Comparison of ENCODE assay signal across 9 mouse cellular contexts in genomic region chr9:77381565-77381964, GRCm38 (mm10). TPM values are rescaled to one million over a fixed set of nuclear protein-coding genes. Genes with fewer than 3 reads are reported as not detected.
A peak's percentile ranks its signal among the peaks of the same experiment; 100 is the strongest.
DNase-seq lines count a peak whose midpoint lies in the region; ATAC-seq and TF ChIP-seq lines count a peak whose summit lies in the region.
"Had no signal": no experiment of that assay in that cellular context is flagged by ENCODE, and none has a peak within 500 bp of the region (broad histone marks: within the 10 kb centered on the region; RNA-seq: fewer than 3 reads in every experiment).

No protein-coding gene starts in this region.

- peak; percentile 89 for TF ChIP-seq CTCF in hindbrain, postnatal 0 days (IDR thresholded peaks at IDR 0.05; ENCODE audit: low read depth)

- no peak overlapping the region for H3K9ac ChIP-seq in midbrain, embryonic 16.5 days (ENCODE audit: low read depth, low read length)
- no peak overlapping the region for H3K9ac ChIP-seq in embryonic facial prominence, embryonic 11.5 days (replicated peaks; ENCODE audit: low read length)
- H3K9ac ChIP-seq in hindbrain, postnatal 0 days (replicated peaks; ENCODE audit: low read length) = no peak overlapping the region
- H3K9ac ChIP-seq: neural tube, embryonic 13.5 days had no signal

- peak; percentile 71 for DNase-seq in midbrain, embryonic 10.5 days (ENCODE audit: low spot score)
- DNase-seq in adrenal gland, postnatal 25 days = peak; percentile 82
- DNase-seq in embryonic facial prominence, embryonic 11.5 days (ENCODE audit: low spot score) = peak; percentile 79
- DNase-seq in hindbrain, postnatal 0 days (ENCODE audit: low spot score) = peak; percentile 73
- DNase-seq in limb, embryonic 10.5 days (ENCODE audit: low spot score) = peak; percentile 84
- DNase-seq in ovary, postnatal 14 days (ENCODE audit: low spot score) = peak; percentile 76
- peak; percentile 41 for DNase-seq in urinary bladder, postnatal 10 days (ENCODE audit: low spot score)

- no peaks in the 10 kb centered on the region for H3K9me3 ChIP-seq in midbrain, embryonic 10.5 days (replicated peaks)
- no peaks in the 10 kb centered on the region for H3K9me3 ChIP-seq in midbrain, embryonic 16.5 days (replicated peaks; ENCODE audit: control insufficient read depth, low read length, poor library complexity, severe bottlenecking)
- H3K9me3 ChIP-seq in embryonic facial prominence, embryonic 11.5 days (replicated peaks; ENCODE audit: control insufficient read depth, low read length) = no peaks in the 10 kb centered on the region
- H3K9me3 ChIP-seq in hindbrain, postnatal 0 days (ENCODE audit: low read length) = no peaks in the 10 kb centered on the region
- no peaks in the 10 kb centered on the region for H3K9me3 ChIP-seq in limb, embryonic 10.5 days (replicated peaks)
- H3K9me3 ChIP-seq: neural tube, embryonic 13.5 days had no signal

- H3K27ac ChIP-seq in midbrain, embryonic 10.5 days (replicated peaks) = no peak overlapping the region
- no peak overlapping the region for H3K27ac ChIP-seq in midbrain, embryonic 16.5 days (ENCODE audit: low read length)
- no peak overlapping the region for H3K27ac ChIP-seq in embryonic facial prominence, embryonic 11.5 days (replicated peaks; ENCODE audit: low read depth, low read length)
- H3K27ac ChIP-seq in hindbrain, postnatal 0 days = no peak overlapping the region
- no peak overlapping the region for H3K27ac ChIP-seq in limb, embryonic 10.5 days
- H3K27ac ChIP-seq: neural tube, embryonic 13.5 days had no signal

- peaks cover 10% of the 10 kb centered on the region for H3K4me1 ChIP-seq in midbrain, embryonic 10.5 days
- no peaks in the 10 kb centered on the region for H3K4me1 ChIP-seq in midbrain, embryonic 16.5 days (ENCODE audit: control insufficient read depth, insufficient read depth, low read length)
- H3K4me1 ChIP-seq in embryonic facial prominence, embryonic 11.5 days (ENCODE audit: control insufficient read depth, insufficient read depth, low read length) = no peaks in the 10 kb centered on the region
- no peaks in the 10 kb centered on the region for H3K4me1 ChIP-seq in hindbrain, postnatal 0 days (ENCODE audit: insufficient read depth, low read length)
- H3K4me1 ChIP-seq in limb, embryonic 10.5 days = no peaks in the 10 kb centered on the region

- WGBS in midbrain, embryonic 10.5 days = 20% methylated on average over 5 of the region's 5 CpGs
- 14% methylated on average over 5 of the region's 5 CpGs for WGBS in midbrain, embryonic 16.5 days
- WGBS in embryonic facial prominence, embryonic 11.5 days = 14% methylated on average over 5 of the region's 5 CpGs
- 11% methylated on average over 5 of the region's 5 CpGs for WGBS in hindbrain, postnatal 0 days
- 12% methylated on average over 5 of the region's 5 CpGs for WGBS in limb, embryonic 10.5 days

- H3K4me3 ChIP-seq in midbrain, embryonic 10.5 days = no peak overlapping the region
- no peak overlapping the region for H3K4me3 ChIP-seq in midbrain, embryonic 16.5 days (ENCODE audit: low read depth, low read length)
- no peak overlapping the region for H3K4me3 ChIP-seq in embryonic facial prominence, embryonic 11.5 days (ENCODE audit: low read depth, low read length)
- no peak overlapping the region for H3K4me3 ChIP-seq in hindbrain, postnatal 0 days (ENCODE audit: low read length)
- no peak overlapping the region for H3K4me3 ChIP-seq in limb, embryonic 10.5 days
- H3K4me3 ChIP-seq: neural tube, embryonic 13.5 days had no signal

- H3K27me3 ChIP-seq in midbrain, embryonic 10.5 days (ENCODE audit: low read depth, poor library complexity, severe bottlenecking) = no peaks in the 10 kb centered on the region
- H3K27me3 ChIP-seq in midbrain, embryonic 16.5 days (ENCODE audit: control insufficient read depth, insufficient read depth, low read depth, low read length) = no peaks in the 10 kb centered on the region
- H3K27me3 ChIP-seq in embryonic facial prominence, embryonic 11.5 days (ENCODE audit: control insufficient read depth, insufficient read depth, low read length) = no peaks in the 10 kb centered on the region
- no peaks in the 10 kb centered on the region for H3K27me3 ChIP-seq in hindbrain, postnatal 0 days (ENCODE audit: insufficient read depth, low read length)
- no peaks in the 10 kb centered on the region for H3K27me3 ChIP-seq in limb, embryonic 10.5 days (ENCODE audit: low read depth, poor library complexity, severe bottlenecking)
- H3K27me3 ChIP-seq: neural tube, embryonic 13.5 days had no signal

- no peak for ATAC-seq in midbrain, embryonic 16.5 days
- ATAC-seq in embryonic facial prominence, embryonic 11.5 days (replicated peaks; ENCODE audit: insufficient number of reproducible peaks, low FRiP score, low TSS enrichment, low read depth) = no peak
- no peak for ATAC-seq in hindbrain, postnatal 0 days

- H3K4me2 ChIP-seq in midbrain, embryonic 16.5 days (ENCODE audit: low read length) = no peak overlapping the region
- H3K4me2 ChIP-seq in embryonic facial prominence, embryonic 11.5 days (ENCODE audit: low read depth, low read length) = no peak overlapping the region
- H3K4me2 ChIP-seq in hindbrain, postnatal 0 days (ENCODE audit: low read depth, low read length) = no peak overlapping the region
- H3K4me2 ChIP-seq: neural tube, embryonic 13.5 days had no signal

- no peaks in the 10 kb centered on the region for H3K36me3 ChIP-seq in midbrain, embryonic 10.5 days
- H3K36me3 ChIP-seq in midbrain, embryonic 16.5 days (ENCODE audit: control insufficient read depth, insufficient read depth, low read length) = no peaks in the 10 kb centered on the region
- no peaks in the 10 kb centered on the region for H3K36me3 ChIP-seq in embryonic facial prominence, embryonic 11.5 days (replicated peaks; ENCODE audit: control insufficient read depth, insufficient read depth, low read depth, low read length)
- no peaks in the 10 kb centered on the region for H3K36me3 ChIP-seq in hindbrain, postnatal 0 days (ENCODE audit: insufficient read depth, low read length)
- H3K36me3 ChIP-seq in limb, embryonic 10.5 days = no peaks in the 10 kb centered on the region
- H3K36me3 ChIP-seq: neural tube, embryonic 13.5 days had no signal

RNA-seq across cellular contexts. Expression of gene Mlip, which starts 28.8 kb away (rescaled TPM):
- polyA plus RNA-seq in midbrain, embryonic 10.5 days (2016; fragmentation: Nextera tagmentation; extraction: Ambion mirVana) = 0.38 and 0.42 TPM in 2 replicates
- polyA plus RNA-seq in midbrain, embryonic 16.5 days (2015; fragmentation: Nextera tagmentation; extraction: Ambion mirVana) = 0.97 and 1.8 TPM in 2 replicates
- total RNA-seq in adrenal gland, postnatal 25 days (2021) = 1.0 TPM in 1 of 2 replicates, not detected in the other
- polyA plus RNA-seq in embryonic facial prominence, embryonic 11.5 days (2014; fragmentation: Nextera tagmentation; extraction: Ambion mirVana) = 0.29 and 0.84 TPM in 2 replicates
- 1.3 and 2.5 TPM in 2 replicates for total RNA-seq in hindbrain, postnatal 0 days (2014; rRNA removed)
- polyA plus RNA-seq in hindbrain, postnatal 0 days (2015; fragmentation: Nextera tagmentation; extraction: Ambion mirVana) = 2.1 and 3.3 TPM in 2 replicates
- 0.06 and 0.25 TPM in 2 replicates for polyA plus RNA-seq in limb, embryonic 10.5 days (2016; fragmentation: Nextera tagmentation; extraction: Ambion mirVana)
